Mouse (Mus musculus) T-helper 2 cell (primary cell): ENCODE measurements around the gene Atp11a.

Source experiments
- in situ Hi-C: fragments of 300-600 bp; cut with MboI, MseI; formaldehyde crosslinking; loops from one replicate; pipeline ENCODE4 v1.15.1; 2025; ENCODE audit warnings: high pct_unique_total_duplicates

Gene Atp11a

DNA sequence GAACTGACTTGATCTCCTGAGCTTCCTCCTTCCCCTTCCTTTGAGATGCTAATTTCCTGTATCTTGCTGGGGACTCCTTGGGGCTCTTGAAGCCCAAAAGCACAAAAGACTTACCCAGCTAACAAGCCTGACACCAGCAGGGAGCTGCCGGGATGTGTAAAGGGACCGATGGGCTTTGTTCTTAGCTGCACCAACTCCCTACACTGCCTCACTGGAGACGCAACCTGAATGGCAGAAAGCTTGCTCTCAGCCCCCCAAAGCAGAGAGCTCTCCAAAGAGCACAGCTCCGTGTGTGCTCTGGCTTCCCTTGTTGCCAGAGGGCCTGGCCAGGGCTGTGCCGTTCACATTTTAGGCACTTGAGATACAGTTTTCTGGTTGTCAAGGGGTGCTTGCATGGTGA is 114.6 kb downstream of the Atp11a start:
- in situ Hi-C loops: no loop called here

DNA sequence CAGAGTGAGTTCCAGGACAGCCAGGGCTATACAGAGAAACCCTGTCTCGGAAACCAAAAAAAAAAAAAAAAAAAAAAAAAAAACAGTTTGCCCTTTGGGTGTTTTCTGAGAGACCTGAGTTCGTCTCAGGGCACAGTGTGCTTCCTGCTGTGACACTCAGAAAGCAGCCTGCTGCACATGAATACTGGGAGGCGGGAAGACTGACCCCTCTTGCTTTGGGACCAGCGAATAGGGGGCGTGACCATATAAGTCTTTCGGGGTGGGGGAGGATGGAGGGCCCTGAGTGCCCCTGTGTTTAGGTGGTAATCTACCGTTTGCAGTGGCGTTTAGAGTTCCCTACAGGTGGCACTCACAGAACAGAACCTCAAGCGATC is 116.2 kb downstream of the Atp11a start:
- in situ Hi-C loops: no loop called here

DNA sequence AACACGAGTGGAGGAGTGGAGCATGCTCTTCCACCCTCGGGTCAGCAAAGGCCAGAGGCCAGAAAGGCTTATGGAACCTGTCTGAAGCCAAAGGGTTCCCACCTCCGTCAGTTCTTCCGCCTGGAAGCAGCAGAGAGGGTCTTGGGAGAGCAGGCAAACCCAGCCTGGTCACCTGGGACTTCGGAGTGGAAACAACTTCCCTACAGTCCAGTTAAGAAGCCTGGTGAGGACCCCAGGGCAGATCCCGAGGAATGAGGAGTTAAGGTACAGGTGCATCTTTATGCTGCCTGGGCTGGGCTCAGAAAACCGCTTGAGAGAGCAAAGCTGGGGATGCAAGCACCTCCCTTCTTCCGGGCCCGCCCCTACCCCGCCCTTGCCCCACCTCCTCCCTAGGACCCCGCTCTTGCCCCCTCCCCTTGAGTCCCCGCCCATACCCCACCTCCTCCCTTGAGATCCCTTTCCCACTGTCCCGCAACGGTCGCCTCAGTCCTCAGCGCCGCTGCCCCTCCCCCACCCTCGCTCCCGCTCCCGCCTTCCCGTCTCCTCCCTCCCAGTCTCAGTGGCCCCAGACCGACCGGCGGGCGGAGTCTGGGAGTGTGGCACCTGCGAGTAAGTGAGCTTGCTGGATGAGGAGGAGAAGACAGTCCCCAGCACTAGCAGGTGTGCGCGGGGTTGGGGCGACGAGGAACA is 116.7 kb downstream of the Atp11a start, which contains the start of gene Mcf2l:
Gene Mcf2l, plus strand, starts transcription at position 450 of the 690 bp plus-strand sequence.
- in situ Hi-C loops: no loop called here

DNA sequence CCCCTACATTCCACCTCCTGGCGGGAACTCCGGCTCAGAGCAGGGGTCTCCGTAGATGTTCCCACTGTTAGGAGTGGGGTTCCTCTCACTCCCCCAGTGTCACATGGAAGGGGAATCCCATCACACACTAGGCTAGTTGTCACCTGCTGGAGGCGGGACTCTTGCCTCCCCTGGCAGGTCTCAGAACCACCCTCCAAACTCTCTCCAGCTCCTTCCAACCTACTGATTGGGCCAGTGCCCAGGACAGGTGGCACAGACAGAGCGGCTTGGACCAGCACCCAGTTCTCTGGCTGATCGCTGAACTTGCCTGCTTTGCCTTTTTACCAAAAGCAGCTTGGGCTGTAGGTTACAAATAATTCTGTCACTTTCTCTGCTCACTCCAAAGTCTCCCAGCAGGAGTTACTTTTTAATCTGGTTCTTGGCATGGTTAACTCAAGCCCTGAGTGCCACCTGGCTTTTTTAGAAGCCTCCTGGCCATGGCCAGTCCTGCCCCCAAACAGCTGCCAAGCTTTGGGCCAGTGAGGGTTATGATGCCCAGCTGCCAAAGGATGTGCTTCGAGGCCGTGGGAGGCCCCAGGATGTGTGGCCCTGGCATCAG is 117.5 kb downstream of the Atp11a start:
- in situ Hi-C loops: no loop called here

GRCm38 (mm10) chr8:12874971-12875370 is 118.2 kb downstream of the Atp11a start:
- in situ Hi-C loops: no loop called here

- in situ Hi-C loops: no loop called here
These were observed 120.3 kb downstream of the Atp11a start for GRCm38 (mm10) chr8:12877126-12877525.

DNA sequence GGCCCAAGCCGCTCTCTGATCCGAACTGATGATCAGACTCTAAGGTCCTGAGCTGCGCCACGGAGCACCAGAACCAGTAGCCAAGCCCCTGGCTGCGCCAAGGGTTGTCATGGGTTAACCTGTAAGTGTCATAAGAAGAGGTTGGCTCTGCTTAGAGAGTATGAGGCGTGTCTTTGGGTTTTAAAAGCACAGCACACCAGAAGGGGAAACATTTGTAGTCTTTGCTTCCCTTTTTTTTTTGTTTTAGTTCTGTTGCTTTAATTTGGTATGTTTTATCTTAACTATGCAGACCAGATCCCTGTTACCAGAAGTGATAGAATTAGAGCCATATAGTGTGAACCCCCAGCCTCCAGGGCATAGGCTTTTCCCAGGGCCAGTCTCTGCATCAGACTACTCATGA is 123.3 kb downstream of the Atp11a start:
- in situ Hi-C loops: no loop called here

DNA sequence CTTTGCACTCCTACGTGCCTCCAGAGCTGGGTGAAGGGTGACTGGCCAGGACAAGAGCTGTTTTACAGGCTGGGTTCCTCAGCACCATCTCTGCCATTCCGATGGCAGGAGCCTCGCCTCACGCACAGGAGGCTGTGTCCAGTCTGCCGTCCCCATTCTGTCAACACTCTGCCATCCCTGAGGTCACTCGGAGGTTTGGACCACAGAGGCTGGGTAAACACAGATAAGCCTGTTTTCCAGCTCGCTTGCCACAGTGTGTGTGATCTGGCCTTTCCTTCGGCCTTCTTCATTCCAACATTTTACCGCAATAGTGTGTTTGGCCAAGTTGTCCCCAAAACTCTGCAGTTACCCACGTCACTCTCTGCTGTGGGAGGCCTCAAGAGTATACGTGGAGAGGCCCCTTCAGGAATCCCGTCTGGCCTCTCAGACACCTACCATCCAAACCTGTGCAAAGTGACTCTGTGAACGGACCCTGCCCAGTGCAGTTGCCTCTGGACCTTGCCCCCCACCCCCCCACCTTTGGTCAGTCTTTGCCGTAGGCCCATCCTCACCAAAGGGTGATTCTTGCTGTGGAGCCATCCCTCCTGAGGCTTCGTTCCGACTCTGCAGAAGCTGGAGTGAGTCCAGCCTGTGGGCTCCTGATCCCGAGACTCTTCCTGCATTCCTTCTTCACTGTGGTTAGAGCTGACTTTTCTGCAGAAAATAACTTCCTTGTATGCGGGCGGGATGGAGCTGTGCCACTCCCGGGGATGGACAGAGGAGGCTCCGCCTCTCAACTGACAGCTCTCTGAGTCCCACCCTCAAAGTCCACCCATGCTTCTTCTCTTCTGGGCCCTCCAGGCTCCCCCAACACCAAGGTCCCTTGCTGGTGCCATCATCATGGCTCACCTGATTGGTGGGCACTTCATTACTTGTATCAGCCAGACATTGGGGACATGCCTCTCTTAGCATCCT is 126.5 kb downstream of the Atp11a start:
- in situ Hi-C loops: no loop called here

DNA sequence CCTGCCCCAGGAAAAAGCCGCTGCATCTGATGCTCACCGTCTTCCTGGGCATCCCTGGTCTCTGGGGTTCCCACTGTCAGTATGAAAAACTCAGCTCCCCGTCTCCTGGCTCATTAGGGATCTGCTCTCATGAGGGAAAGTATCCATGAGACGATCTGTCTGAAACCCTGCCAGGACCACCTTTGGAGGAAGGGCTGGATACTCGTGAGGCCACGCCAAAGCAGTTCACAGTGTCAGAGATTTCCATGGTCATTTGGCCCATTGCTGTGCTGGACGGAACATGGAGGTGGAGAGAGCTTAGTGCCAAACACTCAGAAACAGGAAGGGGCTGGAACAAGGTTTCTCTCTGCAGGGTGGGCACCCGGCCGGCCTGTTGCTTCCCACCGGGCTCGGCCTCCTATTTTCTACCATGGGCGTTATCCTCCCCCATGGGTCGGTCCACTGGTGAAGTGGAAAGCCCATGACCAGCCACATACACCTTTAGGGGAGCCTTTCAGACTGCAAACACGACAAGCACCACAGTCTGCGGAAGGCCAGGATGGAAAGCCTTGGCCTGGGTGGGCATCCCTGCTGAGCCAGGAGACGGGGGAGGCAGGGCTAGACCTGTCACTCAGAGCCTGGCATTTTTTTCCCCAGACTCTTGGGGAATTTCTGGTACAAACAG is 131.1 kb downstream of the Atp11a start:
- in situ Hi-C loops: no loop called here

GRCm38 (mm10) chr8:12889046-12889598 is 132.3 kb downstream of the Atp11a start:
- in situ Hi-C loops: no loop called here

DNA sequence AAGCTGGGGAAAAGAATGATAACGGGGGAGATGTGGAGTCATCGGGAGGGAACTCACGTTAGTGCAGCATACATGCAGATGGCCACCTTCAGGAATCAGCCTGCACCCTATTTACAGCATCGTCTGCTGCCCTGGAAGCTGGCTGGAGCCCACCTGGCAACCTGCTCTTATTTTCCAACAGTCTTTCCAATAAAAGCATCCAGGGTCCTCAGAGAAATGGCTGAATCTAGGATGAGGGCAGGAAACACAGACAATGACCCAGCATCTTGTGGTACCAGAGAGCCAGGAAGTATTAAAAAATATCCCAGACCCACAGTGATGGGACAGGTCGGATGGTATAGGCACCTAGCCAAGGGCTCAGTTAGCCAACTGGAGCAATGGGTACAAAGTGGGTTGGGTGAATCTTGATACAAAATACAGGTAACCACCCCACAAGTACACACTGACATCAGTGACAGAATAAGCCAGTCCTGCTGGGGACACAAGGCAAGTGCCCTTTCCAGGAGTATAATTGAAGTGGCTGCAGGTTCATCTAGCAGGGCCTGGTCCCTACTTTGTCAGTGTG is 136.2 kb downstream of the Atp11a start:
- in situ Hi-C loops: no loop called here

DNA sequence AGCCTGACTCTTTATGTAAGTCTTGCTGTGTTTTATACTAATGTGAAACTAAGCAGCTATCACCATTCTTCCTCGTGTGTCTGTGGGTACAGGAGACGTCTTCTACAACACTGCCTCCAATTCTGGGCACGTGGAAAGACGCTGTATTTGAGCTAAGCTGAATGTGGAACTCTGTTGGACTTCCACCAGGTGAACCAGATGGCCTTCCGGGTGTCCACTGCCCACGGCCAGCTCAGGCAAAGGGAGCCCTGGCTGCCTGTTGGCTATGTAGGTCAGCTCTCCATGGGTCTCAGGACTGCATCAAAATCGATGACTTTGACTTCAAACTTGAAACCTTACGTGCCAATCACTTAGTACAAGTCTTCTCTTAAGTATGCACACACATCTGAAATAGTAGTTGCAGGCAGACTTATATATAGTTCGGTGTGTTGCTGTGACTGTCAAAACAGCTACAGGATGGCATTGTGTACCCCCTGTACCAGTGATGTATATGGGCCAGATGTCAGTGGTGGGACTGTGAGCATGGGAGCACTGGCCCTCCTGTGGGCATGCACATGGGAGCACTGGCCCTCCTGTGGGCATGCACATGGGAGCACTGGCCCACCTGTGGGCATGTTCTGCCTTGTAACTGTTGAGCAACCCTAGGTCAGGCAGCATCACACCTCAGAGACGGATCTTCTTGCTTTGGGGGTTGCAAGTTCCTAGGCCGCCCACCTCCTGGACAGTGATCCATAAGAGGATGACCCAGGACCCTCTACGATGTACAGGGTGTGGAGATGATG is 137.2 kb downstream of the Atp11a start:
- in situ Hi-C loops: no loop called here

DNA sequence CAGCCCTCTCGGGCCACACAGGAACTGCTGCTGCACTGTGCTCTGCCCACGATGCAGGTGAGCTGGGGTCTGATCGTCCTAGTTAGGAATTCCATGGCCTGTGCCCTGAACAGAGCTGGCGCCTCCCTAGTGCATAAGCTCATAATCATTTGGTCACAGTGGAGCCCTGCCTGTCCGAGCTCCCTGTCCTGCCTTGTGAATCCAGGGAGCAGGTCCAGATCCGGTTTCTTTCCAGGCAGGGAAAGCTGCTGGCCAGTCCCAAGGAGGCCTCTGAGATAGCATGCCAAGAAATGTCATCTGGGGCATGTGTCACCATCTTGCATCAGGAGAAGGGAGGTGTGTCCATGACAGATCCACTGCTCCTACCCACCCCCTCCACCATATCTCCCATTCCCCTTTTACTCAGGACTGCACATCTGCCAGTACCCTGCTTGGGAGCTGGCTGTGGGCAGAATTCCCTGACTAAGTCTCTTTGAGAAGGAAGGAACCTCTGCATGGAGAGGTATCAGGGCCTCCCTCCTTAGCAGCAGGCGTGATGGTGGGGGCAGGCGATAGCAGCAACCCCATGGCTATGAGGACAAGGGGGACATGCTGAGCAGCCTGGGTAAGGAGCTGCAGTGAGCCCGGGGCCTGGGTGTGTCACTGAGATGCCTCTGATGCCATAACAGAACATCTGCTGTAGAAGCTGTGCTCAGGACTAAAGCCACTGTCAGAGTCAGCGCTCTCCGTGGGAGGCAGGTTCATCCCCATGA is 138.1 kb downstream of the Atp11a start:
- in situ Hi-C loops: no loop called here

DNA sequence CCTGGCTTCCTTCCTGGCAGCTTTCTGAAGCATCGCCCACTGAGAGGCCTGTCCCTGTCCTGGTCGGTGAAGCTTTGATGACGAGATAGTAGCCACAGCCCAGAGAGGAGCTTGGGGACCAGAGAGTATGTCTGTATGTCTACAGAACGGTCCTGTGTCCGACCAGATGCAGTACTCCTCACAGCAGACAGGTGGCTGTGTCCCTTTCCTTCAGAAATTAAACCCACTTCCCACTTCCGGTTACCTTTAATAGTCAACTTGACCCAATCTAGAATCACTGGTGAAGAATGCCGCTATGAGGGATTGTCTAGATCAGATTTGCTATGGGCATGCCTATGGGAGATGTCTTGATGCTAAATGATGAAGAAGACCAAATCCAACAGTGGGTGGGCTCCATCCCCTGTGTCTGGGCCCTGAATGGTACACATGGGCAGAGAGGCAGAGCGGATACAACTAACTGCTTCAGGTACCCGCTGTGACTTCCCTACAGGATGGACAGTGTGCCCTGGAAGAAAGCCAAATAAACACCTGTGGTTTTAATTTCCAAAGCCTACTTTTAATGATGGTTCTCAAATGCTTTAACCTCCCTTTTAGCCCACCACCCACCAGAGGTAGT is 138.8 kb downstream of the Atp11a start:
- in situ Hi-C loops: no loop called here

- in situ Hi-C loops: no loop called here
These were observed 139.9 kb downstream of the Atp11a start for GRCm38 (mm10) chr8:12896494-12897373.

- in situ Hi-C loops: no loop called here
These were observed 141.0 kb downstream of the Atp11a start for GRCm38 (mm10) chr8:12897815-12898214.

DNA sequence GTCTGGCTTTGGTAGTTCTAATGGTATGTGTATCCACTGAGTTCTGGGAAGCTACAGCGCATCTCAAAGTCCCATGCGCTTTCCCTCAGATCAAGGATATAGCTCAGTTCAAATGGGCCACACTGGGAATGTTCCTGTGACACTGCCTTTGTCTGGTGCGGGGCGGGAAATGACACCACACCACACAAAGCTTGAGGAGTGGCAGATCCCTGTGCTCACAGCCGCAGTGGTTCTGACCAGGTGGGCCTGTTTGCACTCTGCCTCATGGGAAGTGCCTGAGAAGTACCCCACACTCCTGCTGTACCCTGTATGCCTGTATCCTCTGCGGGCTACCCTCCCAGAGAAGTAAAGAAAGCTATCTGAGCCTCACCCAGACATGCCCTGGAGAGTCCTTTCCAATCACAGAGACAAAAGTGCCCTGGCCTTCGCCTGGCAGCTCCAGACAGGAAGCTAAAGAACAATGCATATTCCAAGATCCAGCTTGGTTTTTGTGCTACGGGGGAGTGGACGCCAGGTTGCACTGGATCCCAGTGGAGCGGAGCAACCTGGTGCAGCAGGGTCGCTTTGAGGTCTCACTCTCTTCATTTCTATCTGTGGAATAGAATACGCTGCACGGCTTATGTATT is 147.1 kb downstream of the Atp11a start:
- in situ Hi-C loops: no loop called here

DNA sequence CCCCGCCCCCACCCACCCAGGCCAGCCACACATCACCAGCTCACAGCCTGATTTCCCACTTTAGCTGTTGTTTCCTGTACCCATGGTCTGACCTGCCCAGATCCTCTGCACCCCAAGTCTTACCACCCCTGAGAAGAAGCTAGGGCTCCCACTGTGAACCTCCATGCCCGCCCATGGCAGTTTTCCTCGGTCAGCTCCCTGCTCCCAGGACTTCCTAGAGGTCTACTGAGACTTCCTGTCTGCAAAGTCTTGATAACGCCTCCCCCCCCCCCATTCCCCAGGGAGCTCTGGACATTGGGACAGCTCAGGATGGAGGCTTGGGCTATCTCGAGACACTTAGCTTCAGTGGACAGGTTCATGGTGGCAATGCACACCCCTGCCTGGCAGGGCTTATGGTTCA is 148.3 kb downstream of the Atp11a start:
- in situ Hi-C loops: no loop called here
